Mouse (Mus musculus) kidney, adult 2 months (tissue): ENCODE data around the gene Vmn1r166. TPM values are rescaled to one million over a fixed set of nuclear protein-coding genes. Genes with fewer than 3 reads are reported as not detected.
"Not testable (repeated sequence)": the region's sequence is repeated elsewhere in the genome, so short reads cannot be mapped to it uniquely, and the experiment has no call there.

ENCODE experiments used
- DNase-seq: peaks from one replicate; pipeline ENCODE4 v3.0.0; 2021
- H3K27ac ChIP-seq: fragments of 200-500 bp; 2 replicates; pipeline ENCODE4 v1.5.1; 2012; ENCODE audit warnings: low read depth, low read length, control low read depth, inconsistent platforms; ENCODE audit not compliant: insufficient read depth
- H3K27me3 ChIP-seq: fragments of 200-500 bp; replicated peaks from 2 replicates; pipeline ENCODE4 v1.6.1; 2012; ENCODE audit warnings: mild to moderate bottlenecking, moderate library complexity, low read length, inconsistent platforms; ENCODE audit not compliant: control insufficient read depth, insufficient read depth
- H3K36me3 ChIP-seq: fragments of 200-500 bp; 2 replicates; pipeline ENCODE4 v1.6.1; 2012; ENCODE audit warnings: mild to moderate bottlenecking, moderate library complexity, low read length, inconsistent platforms; ENCODE audit not compliant: control insufficient read depth, insufficient read depth
- H3K4me1 ChIP-seq: fragments of 200-500 bp; 2 replicates; pipeline ENCODE4 v1.6.1; 2011; ENCODE audit warnings: low read length; ENCODE audit not compliant: control insufficient read depth, insufficient read depth
- H3K4me3 ChIP-seq: fragments of 200-500 bp; 2 replicates; pipeline ENCODE4 v1.5.1; 2011; ENCODE audit warnings: mild to moderate bottlenecking, low read depth, low read length, control low read depth; ENCODE audit not compliant: insufficient read depth
- WGBS: fragments of 180-500 bp; shearing (Covaris S2); methylation state at CpG from one replicate; pipeline ENCODE4 v1.1.7; 2018; 5-methylcytosine and 5-hydroxymethylcytosine counted together
- polyA plus RNA-seq: library from polyadenylated mRNA; depleted of rRNA; stranded (reverse); fragments of >200 nt; gene quantifications from 2 replicates; pipeline ENCODE4 v1.2.3, GENCODE M21; 2012; rRNA removed

Vmn1r166 gene
- polyA plus RNA-seq = not detected in 2 replicates

- no CpG with 5 or more reads among the region's 2 CpGs for WGBS
- DNase-seq = not testable (repeated sequence)
Measured at GRCm38 (mm10) chr7:23251582-23251981, at the start of gene Vmn1r166. Gene Vmn1r166, minus strand, starts transcription at chr7:23251682.

GRCm38 (mm10) chr7:23300892-23301291 lies 49.4 kb upstream of the Vmn1r166 start, which contains the start of gene Nlrp4e:
Gene Nlrp4e, plus strand, starts transcription at chr7:23301192.
- not testable (repeated sequence) for H3K27ac ChIP-seq, H3K36me3 ChIP-seq, H3K4me1 ChIP-seq, H3K4me3 ChIP-seq, DNase-seq, H3K27me3 ChIP-seq
- WGBS = 89% methylated on average over 3 of the region's 3 CpGs

More at GRCm38 (mm10) chr7:23251582-23251981, at the start of gene Vmn1r166:
- not testable (repeated sequence) for H3K27me3 ChIP-seq, H3K4me3 ChIP-seq, H3K36me3 ChIP-seq, H3K4me1 ChIP-seq, H3K27ac ChIP-seq

DNA sequence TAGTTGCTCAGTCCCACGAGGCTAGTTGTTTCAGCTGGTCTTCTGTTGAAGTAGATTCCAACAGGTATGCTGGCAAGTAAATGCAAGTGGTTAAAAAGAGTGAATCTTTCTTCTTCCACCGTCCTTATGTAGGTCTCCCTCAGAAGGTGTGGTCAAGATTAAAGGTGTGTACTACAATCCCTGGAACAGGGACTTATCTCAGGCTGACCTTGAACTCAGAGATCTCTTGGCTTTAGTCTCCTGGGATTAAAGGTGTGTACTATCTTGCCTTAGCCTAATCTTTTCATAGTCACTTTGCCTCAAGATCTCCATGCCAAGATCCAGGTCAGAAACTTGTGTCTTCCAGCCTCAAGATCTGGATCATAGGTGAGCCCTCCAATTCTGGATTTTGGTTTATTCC lies 27.3 kb upstream of the Vmn1r166 start, which contains the start of gene Gm6902:
Gm6902 (minus strand) TSS at position 101 of the 400 bp plus-strand sequence.
- DNase-seq, H3K4me1 ChIP-seq, H3K36me3 ChIP-seq, H3K27me3 ChIP-seq, H3K4me3 ChIP-seq, H3K27ac ChIP-seq: not testable (repeated sequence)
- WGBS = no CpG with 5 or more reads among the region's 2 CpGs

DNA sequence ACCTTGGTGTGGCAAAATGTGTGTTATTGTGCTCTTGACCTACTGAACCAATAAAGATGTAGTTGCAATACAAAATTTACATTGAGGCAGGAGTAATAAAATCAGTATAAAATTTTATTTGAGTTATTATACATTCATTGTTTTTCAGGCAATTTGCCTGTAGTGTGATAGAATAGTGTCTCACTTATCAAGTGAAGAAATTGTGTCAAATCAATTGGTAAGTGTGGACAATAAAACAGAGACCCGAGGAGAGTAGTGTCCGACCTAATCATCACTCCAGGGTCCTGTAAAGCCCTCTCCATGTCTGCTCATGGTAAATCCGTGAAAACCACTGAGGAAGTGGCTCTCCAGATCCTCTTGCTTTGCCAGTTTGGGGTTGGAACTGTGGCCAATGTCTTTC lies 34.5 kb downstream of the Vmn1r166 start, which contains the start of gene Vmn1r165:
Vmn1r165 (plus strand) TSS at position 301 of the 400 bp plus-strand sequence.
- not testable (repeated sequence) for DNase-seq, H3K36me3 ChIP-seq, H3K27me3 ChIP-seq, H3K27ac ChIP-seq, H3K4me1 ChIP-seq, H3K4me3 ChIP-seq
- no CpG with 5 or more reads among the region's 3 CpGs for WGBS

Other genes starting within 250 kb of the Vmn1r166 start
- not detected in 2 replicates for gene Gm4216, start 231.8 kb downstream of the Vmn1r166 start, polyA plus RNA-seq
- gene Vmn1r163, start 196.1 kb downstream of the Vmn1r166 start, polyA plus RNA-seq = not detected in 2 replicates
- not detected in 2 replicates for gene Gm8720, start 184.2 kb downstream of the Vmn1r166 start, polyA plus RNA-seq
- gene Gm10662, start 107.2 kb downstream of the Vmn1r166 start, polyA plus RNA-seq = not detected in 2 replicates
- gene Vmn1r165, start 34.4 kb downstream of the Vmn1r166 start, polyA plus RNA-seq = not detected in 2 replicates
- not detected in 2 replicates for gene Gm6902, start 27.2 kb upstream of the Vmn1r166 start, polyA plus RNA-seq
- gene Nlrp4e, start 49.5 kb upstream of the Vmn1r166 start, polyA plus RNA-seq = not detected in 2 replicates
- gene Nlrp5, start 134.2 kb upstream of the Vmn1r166 start, polyA plus RNA-seq = not detected in 2 replicates